Mouse (Mus musculus) brain, embryonic 18.5 days (tissue): ENCODE measurements around the gene Fzd2.

ENCODE experiments used
- DNase-seq: peaks from one replicate; pipeline ENCODE4 v3.0.0-alpha.2; 2012; ENCODE audit warnings: low read depth, low spot score

Gene Fzd2

DNA sequence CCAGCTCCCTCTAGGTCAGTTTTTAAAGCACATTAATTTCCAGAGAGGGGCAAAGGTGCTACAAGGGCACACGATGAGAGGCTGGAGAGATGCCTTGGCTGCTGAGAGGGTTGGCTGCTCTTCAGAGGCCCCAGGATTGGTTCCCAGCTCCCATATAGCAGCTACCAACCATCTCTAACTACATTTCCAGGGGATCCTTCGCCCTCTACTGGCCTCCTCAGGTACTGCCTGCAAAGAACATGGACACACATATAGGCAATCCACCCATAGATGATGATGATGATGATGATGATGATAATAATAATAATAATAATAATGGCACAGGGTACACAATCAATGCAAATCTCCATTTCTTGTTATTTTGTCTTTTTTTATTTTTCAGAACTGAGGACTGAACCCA is 15.3 kb downstream of the Fzd2 start:
- no peak for DNase-seq

DNA sequence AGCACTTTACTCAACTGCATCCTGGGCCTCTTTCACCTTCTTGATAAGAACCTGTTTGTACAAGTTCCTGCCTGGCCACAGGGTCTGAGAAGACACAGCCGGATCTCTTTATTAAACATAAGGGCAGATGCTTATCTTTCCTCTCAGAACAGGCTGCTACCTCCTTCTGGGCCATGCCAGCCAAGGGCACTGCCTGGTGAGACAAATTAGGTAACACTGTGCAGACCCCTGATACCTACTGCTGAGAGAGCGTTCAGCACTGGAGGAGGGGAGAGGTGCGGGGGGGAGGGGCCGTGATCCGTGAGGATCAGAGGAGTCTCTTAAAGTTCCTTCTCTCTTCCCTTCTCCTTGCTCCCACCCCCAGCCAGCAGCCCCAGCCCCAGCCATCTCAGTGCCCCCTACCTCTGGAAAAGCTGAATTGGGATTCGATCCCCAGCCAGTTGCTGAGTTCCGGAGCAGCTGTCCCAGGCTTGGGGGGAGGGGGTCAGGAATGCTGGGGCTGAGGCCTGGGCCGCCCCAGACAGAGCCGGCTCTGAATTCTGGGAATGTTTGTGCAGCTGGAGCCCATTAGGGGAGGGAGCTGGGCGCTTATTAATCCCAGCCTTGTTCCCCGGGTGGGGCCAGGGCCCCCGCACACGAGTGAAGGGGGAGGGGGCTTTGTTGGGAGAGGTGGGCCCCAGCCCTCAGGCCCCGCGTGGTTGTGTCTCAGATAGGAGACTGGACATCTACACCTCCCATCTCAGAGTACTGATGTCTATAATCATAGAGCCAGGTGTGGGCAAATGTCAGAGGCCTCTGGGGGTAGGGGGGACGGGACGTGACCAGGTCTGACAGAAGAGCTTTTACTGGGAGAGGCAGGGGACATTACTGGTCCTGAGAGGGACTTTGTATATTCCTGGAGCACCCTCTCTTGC is 19.9 kb downstream of the Fzd2 start:
- DNase-seq: no peak

DNA sequence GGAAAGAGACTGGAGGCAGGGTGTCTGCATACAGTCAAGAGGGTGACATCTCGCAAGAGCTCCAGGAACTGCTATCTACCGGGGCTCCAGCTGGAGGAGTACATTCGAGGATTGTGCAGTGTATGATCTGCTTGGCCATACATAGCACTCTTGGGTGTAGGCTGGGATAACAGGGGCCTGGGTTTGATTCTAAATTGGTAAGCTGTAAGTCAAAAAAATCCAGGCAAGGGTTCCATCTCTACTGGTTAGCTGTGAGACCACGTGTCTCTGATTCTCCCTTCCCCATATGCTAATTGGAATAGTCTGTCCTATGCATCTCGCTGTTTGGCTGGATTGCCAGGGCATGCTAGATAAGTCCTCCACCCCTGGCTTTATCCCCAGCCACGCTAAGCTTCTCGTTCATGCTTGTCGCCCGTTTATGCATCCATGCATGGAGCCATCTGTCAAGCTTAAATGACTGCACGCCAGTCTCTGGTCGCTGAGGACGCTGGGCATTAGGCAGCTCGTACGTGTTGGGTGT is 20.8 kb downstream of the Fzd2 start:
- no peak for DNase-seq

DNA sequence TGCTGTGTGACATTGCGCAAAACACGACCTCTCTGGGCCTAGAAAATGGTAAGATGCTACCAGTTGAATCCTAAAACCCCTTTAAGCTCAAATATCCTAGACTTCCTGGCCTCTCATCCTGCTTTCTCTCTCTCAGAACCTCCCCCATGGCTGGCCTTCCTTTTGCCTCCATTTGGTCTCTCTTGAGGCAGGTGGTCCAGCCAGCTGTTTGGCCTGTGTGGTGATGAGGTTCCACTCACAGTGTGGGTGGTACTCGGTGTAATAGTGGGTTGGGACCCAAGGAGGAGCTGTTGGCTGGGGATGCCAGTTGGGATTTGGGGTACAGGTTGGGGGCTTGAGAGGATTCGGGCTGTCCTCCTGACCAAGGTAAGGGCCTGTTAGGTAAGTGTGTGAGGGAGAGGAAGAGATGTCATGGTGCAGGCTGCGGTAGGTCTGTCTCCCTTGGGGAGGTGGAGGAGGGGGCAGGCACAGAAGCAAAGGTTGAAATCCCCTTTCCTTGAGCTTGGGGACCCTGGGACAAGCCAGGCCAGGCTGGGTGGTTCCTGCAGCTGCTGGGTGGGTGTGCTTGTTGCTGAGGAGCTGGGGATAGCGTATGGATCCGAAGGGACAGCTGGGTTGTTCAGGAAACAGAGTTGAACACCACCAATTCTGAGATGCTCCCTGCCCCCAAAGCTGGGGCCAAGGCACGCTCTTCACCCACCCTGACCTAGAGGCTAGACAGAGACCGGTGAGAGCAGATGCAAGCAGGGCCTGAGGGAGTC is 23.2 kb downstream of the Fzd2 start:
- DNase-seq: no peak

DNA sequence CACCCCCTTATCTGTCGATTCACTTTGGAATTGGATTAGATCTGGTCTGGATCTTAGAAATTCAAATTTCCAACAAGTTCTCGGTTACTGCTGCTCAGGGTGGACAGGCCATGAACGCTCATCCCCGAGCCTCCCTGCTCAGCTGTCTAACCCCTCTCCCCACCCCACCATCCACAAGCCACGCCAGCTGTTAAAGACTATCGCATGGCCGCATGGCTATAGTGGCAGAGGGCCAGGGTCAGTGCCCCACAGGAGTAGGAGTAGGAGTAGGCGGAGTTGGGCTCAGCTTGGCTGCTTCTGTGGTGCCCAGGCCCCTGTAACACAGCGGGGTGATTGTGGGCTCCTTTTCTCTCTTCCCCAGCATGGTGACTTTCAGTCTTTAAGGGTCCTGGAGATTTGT is 24.3 kb downstream of the Fzd2 start:
- no peak for DNase-seq

DNA sequence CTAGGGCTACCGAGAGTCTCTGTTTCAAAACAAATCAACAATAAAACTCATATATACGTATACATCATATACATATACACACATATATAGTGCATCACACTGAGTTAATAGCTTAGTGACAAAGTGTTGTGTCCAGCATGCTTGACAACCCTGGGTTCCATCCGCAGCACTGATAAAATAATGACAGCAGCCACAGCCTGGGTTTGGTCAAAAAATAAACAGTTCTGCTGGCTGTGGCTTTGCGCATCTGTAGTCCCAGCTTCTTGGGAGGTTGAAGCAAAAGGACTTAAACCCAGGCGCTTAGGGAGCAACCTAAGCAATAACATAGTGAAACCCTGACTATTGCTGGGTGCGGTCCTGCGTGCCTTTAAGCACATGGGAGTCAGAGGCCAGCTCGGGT is 25.2 kb downstream of the Fzd2 start:
- no peak for DNase-seq

DNA sequence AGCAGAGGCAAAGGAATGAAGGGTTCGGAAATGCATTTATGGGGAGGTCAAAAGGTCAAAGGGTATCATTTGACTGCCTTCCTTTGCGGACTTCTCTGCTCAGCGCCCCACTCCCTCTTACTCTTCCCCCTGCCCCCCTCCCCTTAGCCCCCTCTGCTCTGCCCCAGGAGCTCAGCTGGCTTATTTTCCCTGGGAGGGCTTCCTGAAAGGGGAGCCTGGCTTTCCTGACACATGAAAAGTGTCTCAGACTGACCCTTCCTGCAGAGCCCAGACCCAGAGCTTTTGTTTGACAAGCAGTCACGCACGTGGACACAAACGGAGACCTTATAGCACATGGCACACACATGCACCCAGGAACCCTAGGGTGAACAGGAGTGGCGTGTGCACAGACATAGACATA is 26.5 kb downstream of the Fzd2 start:
- no peak for DNase-seq

DNA sequence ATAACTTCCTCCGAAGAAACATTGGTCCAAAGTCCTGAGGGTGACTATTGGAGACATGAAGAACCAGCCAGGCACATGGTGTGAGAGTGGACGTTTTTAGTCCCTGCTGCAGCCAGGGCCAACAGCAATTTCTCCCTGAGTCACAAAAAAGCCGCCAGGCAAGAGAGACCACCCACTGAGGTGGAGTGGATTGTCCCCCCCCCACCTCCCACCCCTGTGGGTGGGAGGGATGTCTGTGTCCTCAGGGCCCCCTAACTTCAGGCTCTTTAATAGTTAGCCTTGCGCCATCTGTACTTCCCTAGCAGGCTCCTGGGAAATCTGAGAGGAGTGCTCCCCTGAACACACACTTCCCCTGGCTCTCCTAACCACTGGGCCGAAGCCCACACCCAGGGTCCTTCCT is 27.0 kb downstream of the Fzd2 start:
- DNase-seq: no peak

DNA sequence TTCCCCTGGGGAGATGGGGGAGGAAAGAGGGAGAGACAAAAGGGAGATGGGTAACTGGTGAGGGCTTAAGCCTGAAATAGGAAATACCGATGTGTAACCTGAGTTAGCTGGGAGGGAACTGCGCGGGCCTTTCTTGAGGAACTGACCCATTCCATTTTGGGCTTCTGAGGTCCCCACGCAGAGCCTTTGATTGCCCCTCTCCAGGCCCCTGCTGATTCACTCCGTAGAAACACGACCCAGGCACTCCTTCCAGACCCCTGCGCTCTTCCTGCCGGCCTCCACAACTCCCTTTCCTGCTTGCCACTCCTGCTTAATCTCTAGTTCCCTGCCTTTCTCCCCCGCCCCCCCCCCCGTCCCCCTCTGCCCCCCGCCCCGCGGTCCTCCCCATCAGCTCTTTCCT is 28.5 kb downstream of the Fzd2 start:
- no peak for DNase-seq

DNA sequence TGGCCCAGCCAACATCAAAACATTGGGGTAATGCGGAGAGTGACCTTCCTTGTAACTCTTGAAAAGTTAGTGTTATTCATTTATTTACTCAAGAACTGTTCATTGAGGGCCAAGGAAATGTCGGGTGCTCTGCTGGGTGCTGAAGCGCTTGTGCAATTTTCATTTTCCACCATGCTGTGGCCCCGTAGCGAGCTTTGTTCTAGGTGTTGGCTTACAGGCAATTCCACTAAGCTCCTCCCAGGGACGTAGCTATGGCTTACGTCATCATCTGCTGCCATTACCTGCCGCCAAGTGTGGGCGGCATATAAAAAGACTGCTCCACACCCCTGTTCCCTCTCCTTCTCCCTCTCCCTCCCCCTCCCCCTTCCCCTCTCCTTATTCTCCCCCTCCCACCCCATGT is 29.2 kb downstream of the Fzd2 start:
- DNase-seq: no peak

DNA sequence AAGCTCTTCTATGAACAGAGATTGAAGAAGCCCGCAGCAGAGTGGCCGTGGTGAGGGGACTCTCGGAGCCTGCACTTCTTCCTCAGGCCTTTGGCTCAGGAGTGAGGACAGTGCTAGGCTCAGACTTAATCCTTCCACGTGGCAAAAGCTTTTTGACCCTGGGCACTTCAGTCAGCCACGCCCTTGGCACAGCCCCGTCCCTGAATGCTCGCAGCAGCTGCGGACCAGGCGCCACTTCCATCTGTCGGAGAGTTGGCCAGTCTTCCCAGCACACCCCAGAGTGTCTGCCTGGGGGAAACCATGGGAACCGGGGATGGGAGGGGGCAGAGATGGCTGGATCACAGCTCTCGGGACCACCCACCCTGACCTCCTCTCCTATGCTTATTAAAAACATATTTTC is 32.7 kb downstream of the Fzd2 start:
- no peak for DNase-seq

DNA sequence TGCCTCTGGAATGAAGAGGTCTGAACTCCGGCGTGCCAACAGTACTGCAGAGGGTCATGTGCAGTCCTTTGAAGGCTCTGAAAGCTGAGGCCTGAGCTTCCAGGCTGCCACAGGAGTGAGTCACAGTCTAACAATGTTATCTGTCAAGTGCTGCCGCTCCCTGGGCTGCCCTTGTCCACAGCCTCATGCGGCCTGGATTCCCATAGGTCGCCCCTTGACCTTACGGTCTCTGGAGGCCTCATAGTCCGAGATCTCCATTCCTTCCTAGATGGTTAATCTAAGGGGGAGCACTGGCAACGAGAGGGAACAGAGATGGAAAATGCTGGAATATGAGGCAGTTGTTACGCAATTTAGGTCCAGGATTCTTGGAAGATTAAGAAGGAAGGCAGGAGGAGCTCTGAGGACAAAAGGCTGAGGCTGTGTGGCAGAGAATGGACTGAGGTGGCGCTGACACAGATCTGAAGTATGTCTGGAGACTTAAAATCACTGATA is 39.7 kb downstream of the Fzd2 start:
- DNase-seq: no peak

DNA sequence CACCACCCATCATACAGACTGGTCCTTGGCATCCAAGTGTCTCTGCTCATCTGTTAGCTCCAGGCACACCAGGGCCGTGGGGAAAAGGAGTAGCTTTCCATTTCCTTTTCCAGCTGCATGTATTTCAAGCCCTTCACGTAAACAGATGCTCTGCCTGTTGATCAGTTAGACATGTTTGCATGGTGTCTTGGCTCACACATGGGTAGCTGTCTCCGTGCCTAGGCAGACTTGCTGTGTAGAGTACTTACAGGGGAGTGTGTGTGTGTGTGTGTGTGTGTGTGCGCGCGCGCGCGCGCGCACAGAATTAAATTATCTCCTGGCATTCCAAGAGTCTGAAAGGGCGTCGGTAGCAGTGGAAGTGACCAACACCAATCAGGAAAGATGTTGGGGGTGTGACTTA is 42.0 kb downstream of the Fzd2 start:
- no peak for DNase-seq

DNA sequence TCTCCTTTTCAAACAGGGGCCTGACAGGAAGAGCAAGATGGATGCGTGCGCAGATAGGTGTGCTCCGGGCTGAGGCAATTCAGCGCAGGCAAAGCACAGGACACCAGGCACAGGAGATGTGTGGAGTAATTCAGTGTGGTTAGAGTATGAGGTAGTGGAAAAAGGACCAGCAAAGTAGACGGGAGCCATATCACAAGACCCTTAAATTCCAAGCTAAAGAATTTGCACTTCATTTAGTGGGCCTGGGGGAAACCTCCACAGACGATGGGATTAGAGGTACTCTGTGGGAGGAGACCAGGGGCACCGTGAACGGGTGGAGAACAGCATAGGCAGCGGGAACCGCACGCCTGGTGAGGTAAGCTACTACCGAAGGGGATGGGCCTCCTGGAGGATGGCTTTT is 43.7 kb downstream of the Fzd2 start:
- no peak for DNase-seq

DNA sequence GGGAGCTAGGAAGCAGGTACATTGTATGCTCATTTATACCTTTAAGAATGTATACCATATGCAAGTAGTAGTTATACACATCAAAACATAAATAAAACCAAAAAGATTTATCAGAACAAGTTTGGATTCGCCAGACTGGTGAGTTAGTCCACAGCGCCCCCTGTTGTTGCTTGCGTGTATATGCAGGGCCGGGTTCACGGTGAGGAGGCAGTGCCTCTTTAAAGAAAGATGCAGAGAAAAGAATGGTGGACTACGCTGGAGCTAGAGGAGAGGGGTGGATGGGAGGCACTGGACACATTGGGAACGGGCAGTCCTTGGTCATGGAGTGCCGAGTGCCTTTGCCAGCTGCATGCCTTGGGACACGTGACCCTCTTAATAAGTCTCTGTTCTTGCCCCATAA is 47.2 kb downstream of the Fzd2 start:
- DNase-seq: no peak

DNA sequence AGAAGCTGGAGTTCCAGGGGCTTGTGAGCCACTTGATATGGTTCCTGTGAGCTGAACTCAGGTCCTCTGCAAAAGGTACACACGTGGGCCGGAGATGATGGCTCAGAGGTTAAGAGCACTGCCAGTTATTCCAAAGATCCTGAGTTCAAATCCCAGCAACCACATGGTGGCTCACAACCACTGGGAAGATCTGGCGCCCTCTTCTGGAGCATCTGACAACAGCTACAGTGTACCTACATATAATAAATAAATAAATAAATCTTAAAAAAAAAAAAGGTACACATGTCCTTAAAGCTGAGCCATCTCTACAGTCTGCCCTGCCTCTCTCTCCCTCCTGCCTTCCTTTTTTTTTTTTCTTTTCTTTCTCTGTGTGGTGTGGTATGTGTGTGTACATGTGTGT is 48.6 kb downstream of the Fzd2 start:
- DNase-seq: no peak

DNA sequence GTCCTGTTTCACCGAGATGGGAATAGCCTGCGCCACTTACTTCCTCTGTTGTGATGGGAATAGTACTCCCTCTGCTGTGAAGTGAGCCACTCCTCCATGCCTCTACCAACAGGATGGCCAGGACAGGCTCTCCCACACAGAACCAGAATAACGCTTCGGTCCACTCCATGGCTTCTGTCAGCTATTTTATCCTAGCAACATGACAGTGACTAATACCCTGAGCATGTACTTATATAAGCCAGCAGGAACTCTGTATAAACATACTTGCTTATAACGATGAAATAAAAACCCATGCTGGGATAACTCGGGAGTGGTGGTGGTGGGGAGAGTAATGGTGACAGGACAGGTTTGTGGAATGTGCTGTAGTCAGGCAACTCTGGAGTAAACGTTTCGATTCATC is 51.7 kb downstream of the Fzd2 start:
- no peak for DNase-seq

DNA sequence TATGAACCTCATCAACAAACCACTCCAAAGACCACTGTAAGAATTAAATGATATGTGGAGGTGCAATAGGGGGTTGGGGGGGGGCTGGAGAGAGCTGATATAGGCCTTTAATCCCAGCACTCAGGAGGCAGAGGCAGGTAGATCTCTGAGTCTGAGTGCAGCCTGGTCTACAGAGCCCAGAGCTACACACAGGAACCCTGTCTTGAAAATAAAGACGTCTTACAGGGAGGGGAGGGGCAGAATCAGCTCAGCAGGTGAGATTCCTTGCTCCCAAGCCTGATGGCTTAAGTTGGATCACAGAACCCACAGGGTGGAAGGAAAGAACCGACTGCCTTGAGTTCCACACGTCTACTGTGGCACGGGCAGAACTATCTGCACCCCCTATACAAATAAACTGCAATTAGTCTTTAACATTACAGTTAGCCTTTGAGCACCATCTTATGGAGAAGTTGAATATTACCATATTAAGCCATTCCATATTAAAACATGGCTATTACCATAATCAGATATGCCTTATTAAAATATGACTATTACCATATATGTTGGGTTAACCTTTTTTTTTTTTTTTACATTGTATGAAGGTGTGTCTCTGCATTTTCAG is 52.2 kb downstream of the Fzd2 start:
- no peak for DNase-seq

DNA sequence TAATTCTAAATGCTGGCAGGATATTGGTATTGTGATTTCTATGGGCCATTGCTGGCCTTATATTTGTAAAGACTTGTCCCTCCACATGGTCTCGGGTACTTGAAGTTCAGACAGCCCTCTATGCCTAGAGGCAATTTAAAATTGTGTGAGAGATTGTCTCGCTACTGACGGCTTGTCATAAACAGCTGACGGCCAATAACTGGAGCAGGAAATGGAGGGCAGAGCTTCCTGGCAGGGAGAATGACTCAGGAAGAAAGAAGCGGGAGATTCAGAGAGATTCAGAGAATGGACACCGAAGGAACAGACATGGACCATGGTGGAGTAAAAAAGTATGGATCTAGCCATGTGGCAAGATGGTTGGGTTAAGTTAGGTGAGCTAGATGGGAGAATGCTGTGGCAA is 52.7 kb downstream of the Fzd2 start:
- no peak for DNase-seq
